Mouse (Mus musculus): ENCODE data around the gene Zfp541.
A peak's percentile ranks its signal among the peaks of the same experiment; 100 is the strongest.

Gene Zfp541

DNA sequence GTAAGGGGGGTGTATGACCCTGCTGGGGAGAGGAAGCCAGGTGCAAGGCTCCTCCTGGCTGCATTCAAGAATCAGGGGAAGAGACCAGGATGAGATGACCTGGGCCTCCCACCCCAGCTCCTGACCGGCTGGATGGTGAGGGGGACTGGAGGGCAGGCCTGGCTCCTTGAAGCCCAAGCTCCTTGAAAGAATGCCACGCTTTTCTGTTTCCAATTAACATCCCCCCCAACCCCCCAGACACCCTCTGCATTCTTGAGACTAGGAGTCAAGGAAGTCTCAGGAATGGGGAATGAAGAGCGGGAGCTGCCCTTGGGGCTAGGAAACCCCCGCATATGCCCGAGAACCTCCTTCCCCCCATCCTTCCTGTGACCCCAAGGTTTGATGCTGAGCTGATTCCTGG is 17.1 kb upstream of the Zfp541 start:
- DNase-seq = no peak

GRCm38 (mm10) chr7:16045538-16045937 is 16.1 kb upstream of the Zfp541 start:
- no peak for DNase-seq

- peak; percentile 90 for DNase-seq
These were observed 15.5 kb upstream of the Zfp541 start for GRCm38 (mm10) chr7:16046101-16046480.

DNA sequence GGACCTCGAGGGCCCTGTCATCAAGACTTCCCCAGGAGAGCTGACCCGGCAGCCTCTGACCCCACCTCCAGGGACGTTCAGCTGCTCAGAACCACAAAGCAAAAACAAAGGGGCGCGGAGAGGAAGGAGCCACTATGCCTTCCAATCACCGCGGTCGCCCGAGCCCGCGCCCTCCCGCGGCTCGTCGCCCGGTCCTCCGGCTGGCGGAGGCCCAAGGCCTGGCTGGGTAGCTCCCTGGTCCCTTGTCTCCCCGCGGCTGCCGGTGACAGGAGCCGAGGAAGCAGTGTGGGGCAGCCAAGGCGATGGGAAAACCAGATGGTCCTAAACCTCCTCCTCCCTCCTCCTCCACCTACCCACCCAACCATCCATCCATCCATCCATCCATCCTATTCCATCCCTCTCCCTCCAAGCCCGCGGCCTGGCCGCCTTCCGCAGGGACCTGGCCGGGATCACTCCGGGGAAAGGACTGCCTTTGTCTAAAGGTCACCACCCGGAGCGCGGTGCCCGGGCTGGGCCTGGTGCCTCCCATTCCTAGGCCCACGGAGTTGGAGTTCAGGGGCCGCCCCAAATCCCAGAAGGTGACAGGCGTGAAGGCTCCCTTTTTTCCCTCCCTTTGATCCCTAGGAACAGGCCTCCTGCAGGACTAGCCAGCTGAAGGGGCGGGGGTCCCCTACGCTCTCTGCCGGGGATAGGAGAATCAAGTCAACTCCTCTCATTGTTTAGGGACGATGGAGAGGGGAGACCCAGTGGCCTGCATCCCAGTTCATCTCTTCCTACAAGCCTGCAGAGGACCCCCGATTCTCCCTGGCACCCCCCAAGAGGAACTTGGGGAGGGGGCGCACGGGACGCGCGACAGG is 14.9 kb upstream of the Zfp541 start:
- peak; percentile 82 for DNase-seq

DNA sequence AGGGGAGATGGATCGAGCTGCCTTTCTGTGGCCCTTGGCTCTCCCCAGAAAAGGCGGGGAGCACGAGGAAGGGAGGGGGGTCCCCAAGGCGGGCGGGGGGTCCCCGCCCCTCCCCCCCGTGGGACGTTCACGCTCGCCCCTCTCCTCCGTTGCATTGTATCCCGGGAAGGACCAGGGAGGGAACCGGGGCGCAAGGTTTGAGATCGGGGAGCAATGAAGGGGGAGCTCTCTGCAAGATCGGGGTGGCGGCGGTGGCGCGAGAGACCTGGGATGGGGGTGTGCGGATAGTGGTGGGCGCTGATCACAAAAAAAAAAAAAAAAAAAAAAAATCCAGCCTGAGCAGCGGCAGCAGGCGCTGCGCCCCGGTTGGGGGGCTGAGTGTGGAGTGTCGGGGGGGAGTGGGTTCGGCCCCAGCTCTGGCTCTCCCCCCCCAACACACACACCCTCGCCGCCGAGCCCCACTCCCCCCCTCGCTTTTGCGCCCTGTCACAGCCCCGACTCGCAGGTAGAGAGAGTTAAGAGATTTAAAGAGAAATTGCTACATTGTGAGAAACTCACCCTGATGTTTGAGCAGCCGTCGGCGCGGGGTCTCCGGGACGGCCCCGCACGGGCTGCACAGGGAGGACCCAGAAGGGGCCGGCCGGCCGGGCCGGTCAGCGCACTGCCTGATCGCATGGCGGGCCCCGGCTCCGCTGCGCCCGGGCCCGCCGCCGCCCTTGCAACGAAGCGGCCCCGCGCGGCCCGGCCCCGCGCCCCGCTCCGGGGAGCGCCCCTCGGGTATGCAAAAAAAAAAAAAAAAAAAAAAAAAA is 14.1 kb upstream of the Zfp541 start, which contains the start of gene Bicra:
Gene Bicra, minus strand, starts transcription at position 584 of the 809 bp plus-strand sequence.
- DNase-seq = peak; percentile 90

GRCm38 (mm10) chr7:16048164-16048564 is 13.4 kb upstream of the Zfp541 start:
- peak; percentile 99 for DNase-seq

DNA sequence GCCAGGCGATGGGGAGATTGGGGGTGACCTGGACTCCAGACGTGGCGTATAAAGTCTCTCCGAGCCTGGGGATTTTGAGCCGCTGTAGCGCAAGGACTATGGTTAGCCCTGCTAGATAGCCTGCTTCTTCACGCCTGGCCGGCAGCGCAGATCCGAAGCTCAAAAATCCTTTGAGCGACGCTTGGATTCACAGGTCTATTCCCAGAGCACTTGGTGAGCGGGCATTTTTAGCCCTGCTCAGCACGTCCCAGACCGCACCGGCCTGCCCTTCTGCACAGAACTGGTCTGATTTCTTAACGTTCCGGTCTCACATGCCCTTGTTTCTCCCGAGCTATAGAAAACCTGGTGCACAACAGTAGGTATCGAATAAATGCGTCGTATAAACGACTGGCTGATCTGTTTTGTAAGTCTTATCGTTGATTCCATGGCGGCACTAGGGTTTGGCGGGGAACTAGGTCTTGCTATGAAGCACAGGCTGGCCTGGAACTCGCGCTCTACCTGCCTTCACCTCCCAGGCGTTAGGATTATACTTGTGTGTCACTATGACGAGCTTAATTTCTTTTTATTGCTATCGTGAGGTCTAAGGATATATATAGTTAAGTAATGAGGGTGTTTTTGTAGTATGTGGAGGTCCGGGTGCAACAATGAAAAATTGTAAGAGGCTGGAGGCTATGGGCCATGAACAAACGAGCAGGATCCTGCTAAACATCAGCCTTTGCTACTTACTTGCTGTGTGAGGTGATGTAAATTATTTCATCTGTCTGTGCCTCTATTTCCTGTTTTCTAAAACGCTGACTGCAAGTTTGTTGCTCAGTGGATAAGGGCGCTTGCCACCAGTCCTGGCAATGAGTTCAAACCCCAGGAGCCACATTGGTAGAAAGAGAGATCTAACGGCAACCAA is 12.7 kb upstream of the Zfp541 start:
- no peak for DNase-seq

DNA sequence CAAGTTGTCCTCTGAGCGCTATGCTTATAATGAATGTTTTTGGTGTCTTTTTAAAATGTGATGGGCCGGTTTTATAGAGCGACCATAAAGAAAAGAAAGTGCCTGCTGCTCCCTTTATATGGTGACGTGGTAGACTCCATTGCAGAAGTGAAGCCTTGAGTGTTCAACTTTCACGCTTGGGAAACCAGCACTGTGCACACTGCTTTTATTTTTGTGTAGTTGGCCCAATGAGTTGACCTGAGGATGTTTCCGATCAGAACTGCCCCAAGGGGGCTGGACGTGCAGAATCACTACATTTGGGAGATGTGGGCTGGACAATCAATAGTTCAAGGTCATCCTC is 12.1 kb upstream of the Zfp541 start:
- DNase-seq = no peak

DNA sequence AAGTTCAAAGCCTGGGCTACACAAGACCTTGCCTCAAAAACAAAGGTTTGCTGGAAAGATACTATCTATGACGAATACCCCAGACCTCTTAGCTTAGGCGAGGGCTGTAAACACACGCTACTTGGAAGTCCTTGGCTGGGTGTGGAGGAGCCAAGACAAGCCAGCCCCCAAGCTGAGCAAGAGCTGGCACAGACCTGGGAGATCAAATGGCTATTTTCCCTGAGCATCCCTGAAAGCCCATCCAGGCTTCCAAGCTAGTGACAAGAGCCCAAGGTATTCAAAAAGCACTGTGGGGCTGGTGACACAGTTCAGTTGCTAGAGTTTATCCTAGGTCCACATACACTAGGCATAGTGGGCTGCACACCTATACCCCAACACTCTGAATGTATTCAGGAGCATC is 11.0 kb upstream of the Zfp541 start:
- no peak for DNase-seq

DNA sequence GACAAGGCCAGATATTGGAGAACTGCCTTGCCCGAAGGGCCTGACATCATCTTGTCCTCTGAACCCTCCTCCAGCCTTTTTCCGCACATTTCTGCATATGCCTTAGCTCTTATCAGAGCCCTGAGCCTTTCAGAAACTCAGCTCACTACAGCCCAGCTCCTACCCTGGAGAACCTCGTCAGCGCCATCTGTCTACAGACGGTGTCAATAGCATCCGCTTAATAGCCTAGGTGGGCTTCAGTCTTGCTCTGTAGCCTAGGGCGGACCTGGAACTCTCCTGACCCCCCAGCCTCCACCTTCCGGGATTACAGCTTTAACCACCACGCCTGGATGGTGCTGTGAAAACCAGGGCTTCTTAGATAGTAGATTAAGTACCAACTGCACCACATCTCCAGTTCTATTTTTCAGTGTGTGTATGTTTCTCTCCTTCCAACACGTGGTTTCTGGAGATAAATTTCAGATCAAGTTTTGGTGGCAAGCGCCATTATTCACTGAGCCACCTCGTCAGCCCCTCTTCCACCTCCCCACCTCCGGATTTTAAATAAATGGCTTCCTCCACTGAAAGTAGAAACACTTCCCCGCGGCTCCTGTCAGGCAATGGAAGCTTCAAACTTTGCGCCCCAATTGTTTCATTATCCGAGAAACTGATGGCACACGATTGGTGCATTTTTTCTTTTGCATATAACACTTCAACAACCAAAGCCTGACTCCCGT is 9.6 kb upstream of the Zfp541 start:
- DNase-seq = peak; percentile 89

GRCm38 (mm10) chr7:16052684-16053083 is 8.9 kb upstream of the Zfp541 start:
- peak; percentile 98 for DNase-seq

DNA sequence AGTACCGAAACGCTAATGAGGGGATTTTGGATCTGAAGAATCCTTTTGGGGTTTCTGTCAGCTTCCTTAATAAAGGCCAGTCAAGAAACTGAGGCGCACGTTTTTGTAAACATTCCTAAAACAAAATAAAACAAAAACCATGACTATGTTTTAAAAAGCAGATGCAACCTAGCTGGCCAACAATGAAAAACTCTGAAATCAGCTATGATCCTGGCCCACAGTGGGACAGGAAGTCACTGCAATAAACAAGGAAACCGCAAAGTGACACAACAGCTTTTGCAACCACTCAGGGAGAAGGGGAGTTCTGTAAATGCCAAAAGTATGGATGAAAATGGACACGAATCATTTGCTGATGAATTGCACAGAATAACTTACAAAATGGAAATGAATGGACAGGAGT is 8.5 kb upstream of the Zfp541 start:
- DNase-seq = peak; percentile 58

DNA sequence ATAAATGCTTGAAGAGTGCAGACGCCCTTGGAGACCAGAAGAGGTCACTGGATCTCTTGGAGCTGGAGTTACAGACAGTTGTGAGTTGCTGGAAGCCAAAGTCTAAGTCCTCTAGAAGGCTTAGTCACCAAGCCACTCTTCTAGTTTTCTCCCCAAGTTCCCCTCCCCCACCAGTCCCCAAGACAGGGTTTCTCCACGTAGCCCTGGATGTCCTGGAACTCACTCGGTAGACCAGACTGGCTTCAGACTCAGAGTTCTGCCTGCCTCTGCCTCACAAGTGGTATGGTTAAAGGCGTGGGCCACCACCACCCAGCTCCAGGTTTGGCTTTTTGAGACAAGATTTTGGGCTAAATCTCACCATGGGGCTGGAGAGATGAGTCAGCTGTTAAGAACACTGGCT is 6.6 kb upstream of the Zfp541 start:
- DNase-seq = no peak

- no peak for DNase-seq
These were observed 5.9 kb upstream of the Zfp541 start for GRCm38 (mm10) chr7:16055665-16056064.

GRCm38 (mm10) chr7:16056459-16057135 is 5.0 kb upstream of the Zfp541 start:
- peak; percentile 67 for DNase-seq

GRCm38 (mm10) chr7:16057136-16057534 is 4.5 kb upstream of the Zfp541 start:
- peak; percentile 66 for DNase-seq

GRCm38 (mm10) chr7:16062099-16062420 is 446 bp downstream of the Zfp541 start:
- no peak for DNase-seq

GRCm38 (mm10) chr7:16063490-16063889 is 1.9 kb downstream of the Zfp541 start:
- DNase-seq = no peak

DNA sequence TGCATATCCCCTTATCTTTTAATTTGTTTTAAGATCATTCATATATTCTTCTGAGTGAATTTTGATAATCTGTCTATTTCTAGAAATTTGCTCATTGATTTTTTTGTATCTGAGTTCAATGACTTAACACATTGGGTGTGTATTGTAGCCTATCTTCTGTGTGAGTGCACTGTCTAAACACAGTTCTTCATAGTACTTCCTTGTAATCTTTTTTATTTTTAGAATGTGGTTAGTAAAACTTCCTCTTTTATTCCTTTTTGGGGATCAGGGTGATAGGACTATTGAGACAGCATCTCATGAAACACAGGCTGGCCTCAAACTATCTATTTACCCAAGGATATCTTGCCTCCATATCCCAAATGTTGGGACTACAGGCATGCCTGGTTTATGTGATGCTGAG is 9.2 kb downstream of the Zfp541 start:
- DNase-seq = no peak

DNA sequence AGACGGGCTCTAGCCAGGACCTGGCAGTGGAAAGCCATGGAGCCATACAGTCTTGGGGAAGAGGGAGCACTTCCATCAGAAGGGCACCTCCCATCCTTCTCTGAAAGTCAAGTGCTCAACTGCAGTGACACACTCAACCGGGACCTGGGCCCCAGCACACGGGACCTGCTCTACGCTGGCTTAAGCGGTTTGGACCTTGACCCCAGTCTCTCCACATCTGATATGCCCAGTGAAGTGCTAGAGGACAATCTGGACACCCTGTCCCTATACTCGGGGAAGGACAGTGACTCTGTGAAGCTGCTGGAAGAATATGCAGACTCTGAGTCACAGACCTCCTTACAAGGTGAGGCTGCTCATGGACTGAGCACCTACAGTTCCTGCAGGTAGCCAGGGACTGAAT is 10.3 kb downstream of the Zfp541 start:
- DNase-seq = no peak

DNA sequence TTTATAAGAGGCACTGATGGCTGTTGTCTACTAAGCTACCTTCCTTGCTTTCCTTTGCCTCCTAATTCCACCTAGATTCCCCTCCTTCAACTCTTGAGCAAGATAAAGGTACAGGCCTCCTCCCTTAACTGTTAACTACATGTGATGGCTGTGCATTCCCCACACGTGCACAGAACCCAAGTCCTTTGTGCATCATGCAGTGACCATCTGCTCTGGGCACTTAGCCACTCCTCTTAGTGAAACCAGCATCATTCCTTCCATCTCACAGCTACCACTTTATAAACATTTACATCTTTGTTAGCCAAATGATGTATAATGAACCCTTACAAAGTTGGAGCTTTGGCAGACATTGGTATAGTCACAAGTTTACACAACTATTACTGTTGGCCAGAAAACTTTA is 18.3 kb downstream of the Zfp541 start:
- no peak for DNase-seq

DNA sequence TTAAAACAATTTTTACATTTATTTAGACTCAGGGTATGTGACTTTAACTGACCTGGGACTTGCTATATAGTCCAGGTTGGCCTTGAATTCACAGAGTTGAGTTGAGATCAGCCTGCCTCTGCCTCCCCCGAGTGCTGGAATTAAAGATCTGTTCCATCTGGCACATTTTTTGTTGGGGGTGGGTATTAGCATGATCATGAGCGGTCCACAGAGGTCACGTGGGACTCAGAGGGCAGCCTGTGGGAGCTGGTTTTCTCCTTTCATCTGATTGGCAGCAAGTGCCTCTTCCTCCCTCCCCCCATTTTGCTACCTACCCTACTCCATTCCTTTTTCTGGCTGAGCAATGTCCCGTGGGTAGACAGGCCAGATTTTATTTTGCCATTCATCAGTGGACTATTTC is 19.0 kb downstream of the Zfp541 start:
- no peak for DNase-seq

All from lung, postnatal 36 days (tissue).